Mouse (Mus musculus): ENCODE results near the gene Ksr2. TPM values are rescaled to one million over a fixed set of nuclear protein-coding genes. Genes with fewer than 3 reads are reported as not detected.

Gene Ksr2
- total and polyA plus RNA-seq, 3 experiments, result 0.05 TPM; not detected in 2

DNA sequence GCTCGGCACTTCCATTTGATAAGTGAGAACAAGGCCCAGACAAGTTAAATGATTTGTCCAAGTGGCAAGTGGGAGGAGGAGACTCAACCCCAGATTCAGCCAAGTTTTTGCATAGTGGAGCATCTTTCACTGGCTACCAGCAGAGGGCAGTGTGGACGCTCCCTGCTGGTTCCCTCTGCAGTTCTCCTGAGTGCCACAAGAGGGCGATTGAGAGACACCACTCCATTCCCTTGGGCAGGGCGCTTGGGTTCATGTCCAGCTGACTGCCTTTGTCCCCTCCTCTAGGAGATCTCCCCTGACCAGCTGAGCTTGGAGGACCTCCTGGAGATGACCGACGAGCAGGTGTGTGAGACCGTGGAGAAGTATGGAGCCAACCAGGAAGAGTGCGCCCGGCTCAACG lies 91.4 kb downstream of the Ksr2 start:
- H3K36me3 ChIP-seq (replicated peaks), result no peaks in the 10 kb centered on the region
- no peaks in the 10 kb centered on the region for H3K4me1 ChIP-seq (ENCODE audit: insufficient read depth, low read depth, low read length)
- TF ChIP-seq GATA1 (IDR thresholded peaks at IDR 0.05; ENCODE audit: borderline replicate concordance, low read length) (no peak), CTCF (IDR thresholded peaks at IDR 0.05; ENCODE audit: low read depth, low read length) (peak; percentile 72)
- H3K4me3 ChIP-seq (ENCODE audit: low read depth, low read length), result no peak overlapping the region
- H3K9me3 ChIP-seq (replicated peaks), result peaks cover 85% of the 10 kb centered on the region
- no peaks in the 10 kb centered on the region for H3K27me3 ChIP-seq (ENCODE audit: insufficient read depth, low read length)
- DNase-seq (ENCODE audit: low spot score), result no peak
- no peak for ATAC-seq (ENCODE audit: extremely low read depth, insufficient number of reproducible peaks, low FRiP score, poor library complexity, severe bottlenecking)

DNA sequence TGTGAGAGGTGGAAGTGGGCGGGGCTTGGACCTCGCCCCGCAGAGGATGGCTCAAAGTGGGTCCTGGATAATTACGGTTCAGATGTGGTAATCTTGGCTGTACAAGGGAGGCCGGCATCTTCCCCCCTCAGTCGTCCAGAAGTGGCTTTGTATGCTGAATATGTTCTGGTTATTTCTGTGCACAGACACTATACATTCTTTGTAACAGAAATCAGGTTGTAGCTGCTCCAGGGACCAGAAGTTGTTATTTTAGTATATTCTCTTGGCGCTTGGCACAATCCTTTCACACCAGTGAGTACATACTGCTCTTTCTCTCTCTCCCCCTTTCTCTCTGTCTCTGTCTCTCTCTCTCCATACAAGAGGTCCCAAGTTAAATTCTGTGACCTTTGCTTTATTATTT lies 92.0 kb downstream of the Ksr2 start:
- Histone ChIP-seq H3K4me3 (ENCODE audit: low read depth, low read length) (no peak overlapping the region), H3K9me3 (replicated peaks) (peaks cover 82% of the 10 kb centered on the region), H3K36me3 (replicated peaks) (no peaks in the 10 kb centered on the region), H3K27me3 (ENCODE audit: insufficient read depth, low read length) (no peaks in the 10 kb centered on the region), H3K4me1 (ENCODE audit: insufficient read depth, low read depth, low read length) (no peaks in the 10 kb centered on the region)
- no peak for DNase-seq (ENCODE audit: low spot score)
- TF ChIP-seq GATA2 (IDR thresholded peaks at IDR 0.05; ENCODE audit: borderline replicate concordance, low read depth, low read length) (no peak), POLR2AphosphoS5 (IDR thresholded peaks at IDR 0.05; ENCODE audit: insufficient replicate concordance, low read depth, low read length) (no peak), TAL1 (conservative IDR thresholded peaks at IDR 0.05; ENCODE audit: low read depth, low read length) (no peak), GATA1 (IDR thresholded peaks at IDR 0.05; ENCODE audit: borderline replicate concordance, low read length) (no peak), CTCF (IDR thresholded peaks at IDR 0.05; ENCODE audit: low read depth, low read length) (no peak)
- ATAC-seq (ENCODE audit: extremely low read depth, insufficient number of reproducible peaks, low FRiP score, poor library complexity, severe bottlenecking), result no peak

DNA sequence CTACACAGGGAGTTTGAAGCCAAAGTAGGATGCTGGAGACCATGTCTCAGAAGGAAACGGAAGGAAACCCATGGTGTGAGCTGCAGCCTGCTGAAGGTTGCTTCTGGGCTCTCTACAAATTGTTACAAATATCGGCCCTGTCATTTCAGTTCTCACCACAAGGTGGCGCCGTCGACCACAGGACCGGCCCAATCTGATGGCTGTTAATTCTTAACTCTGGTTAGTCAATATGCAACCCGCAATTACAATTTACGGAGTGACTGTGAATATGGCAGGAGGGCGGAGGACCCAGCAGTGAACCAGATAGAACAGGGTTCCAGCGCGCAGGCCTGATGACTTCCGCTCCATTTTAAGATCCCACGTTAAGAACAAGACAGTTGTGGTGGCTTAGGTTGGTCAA lies 92.6 kb downstream of the Ksr2 start:
- 0 out of 2 replicates have a peak, but pooled peaks have one; percentile 30 for TF ChIP-seq CTCF (IDR thresholded peaks at IDR 0.05; ENCODE audit: low read depth, low read length)
- TF ChIP-seq GATA1 (IDR thresholded peaks at IDR 0.05; ENCODE audit: borderline replicate concordance, low read length), result no peak
- Histone ChIP-seq H3K4me3 (ENCODE audit: low read depth, low read length) (no peak overlapping the region), H3K27me3 (ENCODE audit: insufficient read depth, low read length) (no peaks in the 10 kb centered on the region), H3K4me1 (ENCODE audit: insufficient read depth, low read depth, low read length) (no peaks in the 10 kb centered on the region), H3K36me3 (replicated peaks) (no peaks in the 10 kb centered on the region), H3K9me3 (replicated peaks) (peaks cover 82% of the 10 kb centered on the region)
- ATAC-seq (ENCODE audit: extremely low read depth, insufficient number of reproducible peaks, low FRiP score, poor library complexity, severe bottlenecking), result no peak
- no peak for DNase-seq (ENCODE audit: low spot score)

DNA sequence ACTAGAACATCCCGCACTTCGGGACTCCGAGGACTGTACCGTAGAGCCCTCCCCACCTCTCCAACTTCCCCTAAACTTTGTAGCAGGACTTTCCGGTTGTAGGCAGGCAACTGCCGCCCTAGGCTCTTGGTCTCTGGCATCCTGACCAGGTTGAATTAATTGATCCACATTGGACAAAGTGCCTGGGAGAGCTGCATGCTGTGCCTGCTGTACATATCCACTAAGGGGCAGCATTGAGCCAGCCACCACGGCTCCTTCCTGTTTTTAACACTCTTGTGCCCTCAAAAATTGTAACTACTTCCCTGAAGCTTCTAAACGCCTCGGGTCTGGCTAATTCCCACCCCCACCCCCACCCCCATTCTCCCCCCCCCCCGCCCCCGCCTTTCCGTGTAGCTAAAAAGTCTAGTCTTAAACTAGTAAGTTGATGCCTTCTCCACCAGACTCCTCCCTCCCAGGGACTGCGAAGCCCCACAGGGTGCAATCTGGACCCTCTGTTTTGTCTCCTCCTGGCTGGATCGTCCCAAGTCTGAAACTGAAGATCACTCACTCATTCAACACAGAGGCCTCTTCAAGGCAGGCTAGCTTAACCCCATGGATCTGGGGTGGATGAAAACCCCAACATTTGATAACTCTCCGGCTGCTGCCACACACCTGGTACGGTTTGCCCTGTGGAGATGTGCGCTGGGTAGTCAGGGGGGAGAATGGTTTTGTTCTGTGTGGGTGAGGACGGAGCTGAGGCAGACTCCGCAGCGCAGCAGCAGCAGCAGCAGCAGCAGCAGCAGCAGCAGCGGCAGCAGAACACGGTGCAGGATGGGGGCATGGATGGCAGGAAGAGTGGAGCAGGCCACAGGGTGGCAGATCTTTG lies 95.9 kb downstream of the Ksr2 start:
- ATAC-seq (ENCODE audit: extremely low read depth, insufficient number of reproducible peaks, low FRiP score, poor library complexity, severe bottlenecking), result no peak
- no peaks in the 10 kb centered on the region for H3K36me3 ChIP-seq (replicated peaks)
- DNase-seq (ENCODE audit: low spot score), result no peak
- no peaks in the 10 kb centered on the region for H3K27me3 ChIP-seq (ENCODE audit: insufficient read depth, low read length)
- H3K9me3 ChIP-seq (replicated peaks), result peaks cover 85% of the 10 kb centered on the region
- TF ChIP-seq GATA1 (IDR thresholded peaks at IDR 0.05; ENCODE audit: borderline replicate concordance, low read length) (no peak), TAL1 (conservative IDR thresholded peaks at IDR 0.05; ENCODE audit: low read depth, low read length) (no peak), GATA2 (IDR thresholded peaks at IDR 0.05; ENCODE audit: borderline replicate concordance, low read depth, low read length) (no peak), POLR2AphosphoS5 (IDR thresholded peaks at IDR 0.05; ENCODE audit: insufficient replicate concordance, low read depth, low read length) (no peak), CTCF (IDR thresholded peaks at IDR 0.05; ENCODE audit: low read depth, low read length) (no peak)
- no peaks in the 10 kb centered on the region for H3K4me1 ChIP-seq (ENCODE audit: insufficient read depth, low read depth, low read length)
- H3K4me3 ChIP-seq (ENCODE audit: low read depth, low read length), result no peak overlapping the region

DNA sequence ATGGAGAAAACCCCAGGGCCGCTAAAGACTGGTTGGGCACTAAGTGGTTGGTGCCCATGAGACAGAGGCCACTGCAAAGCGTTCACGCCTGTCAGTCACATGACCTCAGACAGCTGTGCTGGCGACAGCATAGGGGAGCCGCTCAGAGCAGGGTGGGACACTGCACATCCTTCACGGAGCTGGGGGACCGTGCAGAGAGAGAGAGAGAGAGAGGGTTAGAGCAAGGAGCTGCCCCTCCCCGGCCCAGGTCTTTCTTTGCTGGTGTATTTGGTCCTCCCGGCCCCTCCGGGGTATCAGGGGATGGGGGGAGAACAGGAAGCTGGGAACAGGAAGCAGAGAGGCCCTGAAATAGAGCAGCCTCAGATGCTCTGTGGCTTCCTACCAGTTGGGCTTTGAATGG lies 97.1 kb downstream of the Ksr2 start:
- no peak for TF ChIP-seq TAL1 (conservative IDR thresholded peaks at IDR 0.05; ENCODE audit: low read depth, low read length)
- TF ChIP-seq POLR2AphosphoS5 (IDR thresholded peaks at IDR 0.05; ENCODE audit: insufficient replicate concordance, low read depth, low read length), result no peak
- TF ChIP-seq GATA2 (IDR thresholded peaks at IDR 0.05; ENCODE audit: borderline replicate concordance, low read depth, low read length), result no peak
- no peak for TF ChIP-seq GATA1 (IDR thresholded peaks at IDR 0.05; ENCODE audit: borderline replicate concordance, low read length)
- no peak for TF ChIP-seq CTCF (IDR thresholded peaks at IDR 0.05; ENCODE audit: low read depth, low read length)
- Histone ChIP-seq H3K4me1 (ENCODE audit: insufficient read depth, low read depth, low read length) (no peaks in the 10 kb centered on the region), H3K27me3 (ENCODE audit: insufficient read depth, low read length) (no peaks in the 10 kb centered on the region), H3K36me3 (replicated peaks) (no peaks in the 10 kb centered on the region), H3K4me3 (ENCODE audit: low read depth, low read length) (no peak overlapping the region), H3K9me3 (replicated peaks) (peaks cover 81% of the 10 kb centered on the region)
- ATAC-seq (ENCODE audit: extremely low read depth, insufficient number of reproducible peaks, low FRiP score, poor library complexity, severe bottlenecking) (no peak), DNase-seq (ENCODE audit: low spot score) (no peak)

DNA sequence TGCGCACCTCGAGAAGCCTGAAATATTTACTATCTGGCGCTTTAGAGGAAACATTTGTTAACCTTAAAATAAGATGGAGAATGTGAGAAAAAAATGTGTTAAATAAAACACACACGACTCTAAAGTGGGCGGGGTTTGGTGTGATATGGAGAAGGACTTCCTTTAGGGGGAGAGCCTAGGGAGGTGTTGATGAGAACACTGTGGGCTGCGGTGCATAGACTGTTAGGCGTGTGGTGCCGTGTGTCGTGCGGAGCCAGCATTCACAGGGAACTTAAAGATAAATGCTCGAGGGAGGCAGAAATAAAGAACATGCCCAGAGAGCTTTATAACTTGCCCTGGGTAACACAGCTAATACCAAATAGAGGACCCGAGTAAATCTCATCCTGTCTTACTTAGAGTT lies 101.6 kb downstream of the Ksr2 start:
- no peaks in the 10 kb centered on the region for H3K36me3 ChIP-seq (replicated peaks)
- H3K4me1 ChIP-seq (ENCODE audit: insufficient read depth, low read depth, low read length), result no peaks in the 10 kb centered on the region
- no peak for ATAC-seq (ENCODE audit: extremely low read depth, insufficient number of reproducible peaks, low FRiP score, poor library complexity, severe bottlenecking)
- H3K27me3 ChIP-seq (ENCODE audit: insufficient read depth, low read length), result no peaks in the 10 kb centered on the region
- TF ChIP-seq CTCF (IDR thresholded peaks at IDR 0.05; ENCODE audit: low read depth, low read length), result no peak
- H3K9me3 ChIP-seq (replicated peaks), result peaks cover 81% of the 10 kb centered on the region
- no peak for DNase-seq (ENCODE audit: low spot score)
- no peak overlapping the region for H3K4me3 ChIP-seq (ENCODE audit: low read depth, low read length)

DNA sequence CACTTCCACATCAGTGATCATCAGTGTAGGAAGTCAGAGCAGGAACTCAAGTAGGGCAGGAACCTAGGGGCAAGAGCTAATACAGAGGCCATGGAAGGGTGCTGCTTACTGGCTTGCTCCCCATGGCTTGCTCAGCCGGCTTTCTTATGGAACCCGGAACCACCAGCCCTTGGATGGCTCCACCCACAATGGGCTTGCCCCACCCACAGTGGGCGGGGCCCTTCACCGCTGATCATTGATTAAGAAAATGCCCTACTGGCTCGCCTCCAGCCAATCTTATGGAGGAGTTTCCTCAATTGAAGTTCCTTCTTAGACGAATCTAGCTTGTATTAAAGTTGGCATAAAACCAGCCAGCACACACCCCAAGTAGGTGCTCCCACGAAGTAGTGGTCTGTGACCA lies 102.1 kb downstream of the Ksr2 start:
- Histone ChIP-seq H3K27me3 (ENCODE audit: insufficient read depth, low read length) (no peaks in the 10 kb centered on the region), H3K4me1 (ENCODE audit: insufficient read depth, low read depth, low read length) (no peaks in the 10 kb centered on the region), H3K36me3 (replicated peaks) (no peaks in the 10 kb centered on the region), H3K9me3 (replicated peaks) (peaks cover 81% of the 10 kb centered on the region), H3K4me3 (ENCODE audit: low read depth, low read length) (no peak overlapping the region)
- TF ChIP-seq POLR2AphosphoS5 (IDR thresholded peaks at IDR 0.05; ENCODE audit: insufficient replicate concordance, low read depth, low read length), result no peak
- no peak for TF ChIP-seq CTCF (IDR thresholded peaks at IDR 0.05; ENCODE audit: low read depth, low read length)
- no peak for TF ChIP-seq GATA2 (IDR thresholded peaks at IDR 0.05; ENCODE audit: borderline replicate concordance, low read depth, low read length)
- DNase-seq (ENCODE audit: low spot score), result no peak
- no peak for ATAC-seq (ENCODE audit: extremely low read depth, insufficient number of reproducible peaks, low FRiP score, poor library complexity, severe bottlenecking)

All from G1E (cell line).